Mouse (Mus musculus) heart, embryonic 16.5 days (tissue): ENCODE results near the gene Casd1. TPM values are rescaled to one million over a fixed set of nuclear protein-coding genes. Genes with fewer than 3 reads are reported as not detected.
"Not testable (repeated sequence)": the region's sequence is repeated elsewhere in the genome, so short reads cannot be mapped to it uniquely, and the experiment has no call there.

Experiments
- ATAC-seq: fragments of 200-750 bp; cut with Nextera tagmentation; replicated peaks from 2 replicates; pipeline ENCODE4 v1.8.0; 2017; ENCODE audit warnings: moderate number of reproducible peaks; ENCODE audit not compliant: insufficient read depth, low FRiP score; ENCODE audit errors: extremely low read depth
- H3K27ac ChIP-seq: fragments of 300-500 bp; sonication (generic); 2 replicates; pipeline ENCODE4 v1.5.1; 2014; ENCODE audit warnings: mild to moderate bottlenecking, low read length, control low read depth, moderate library complexity
- H3K27me3 ChIP-seq: fragments of 300-500 bp; sonication (generic); 2 replicates; pipeline ENCODE4 v1.6.1; 2014; ENCODE audit warnings: low read length, mixed read lengths; ENCODE audit not compliant: control insufficient read depth, insufficient read depth
- H3K36me3 ChIP-seq: fragments of 300-500 bp; sonication (generic); 2 replicates; pipeline ENCODE4 v1.6.1; 2014; ENCODE audit not compliant: control insufficient read depth, insufficient read depth
- H3K4me1 ChIP-seq: fragments of 300-500 bp; sonication (generic); 2 replicates; pipeline ENCODE4 v1.6.1; 2014; ENCODE audit warnings: low read length, mixed read lengths; ENCODE audit not compliant: control insufficient read depth, insufficient read depth
- H3K4me2 ChIP-seq: fragments of 300-500 bp; sonication (generic); 2 replicates; pipeline ENCODE4 v1.6.1; 2014; ENCODE audit warnings: low read depth, mild to moderate bottlenecking, control low read depth, low read length
- H3K4me3 ChIP-seq: fragments of 300-500 bp; sonication (generic); 2 replicates; pipeline ENCODE4 v1.5.1; 2014; ENCODE audit warnings: mild to moderate bottlenecking, control low read depth, low read length
- H3K9ac ChIP-seq: fragments of 300-500 bp; sonication (generic); 2 replicates; pipeline ENCODE4 v1.6.1; 2014; ENCODE audit warnings: low read length, control low read depth
- H3K9me3 ChIP-seq: fragments of 300-500 bp; sonication (generic); replicated peaks from 2 replicates; pipeline ENCODE4 v1.6.1; 2016; ENCODE audit warnings: low read length; ENCODE audit not compliant: control insufficient read depth
- WGBS: fragments of 180-500 bp; shearing (Covaris S2); extraction: QIAGEN DNeasy Blood & Tissue Kit; methylation state at CpG from one replicate; pipeline ENCODE4 v1.1.7; 2014; 5-methylcytosine and 5-hydroxymethylcytosine counted together
- polyA plus RNA-seq: library from polyadenylated mRNA; unstranded; fragments of >200 nt; fragmentation: Nextera tagmentation; extraction: Ambion mirVana; gene quantifications from 2 replicates; pipeline ENCODE4 v1.2.1, GENCODE M21; 2015

Casd1 gene
- polyA plus RNA-seq, 1 experiment from 2014 or later, result 25.5 TPM

- Histone ChIP-seq H3K4me3 (no peak overlapping the region), H3K27me3 (no peaks in the 10 kb centered on the region), H3K27ac (no peak overlapping the region), H3K9ac (no peak overlapping the region), H3K9me3 (no peaks in the 10 kb centered on the region), H3K36me3 (peaks cover 4% of the 10 kb centered on the region), H3K4me1 (no peaks in the 10 kb centered on the region), H3K4me2 (no peak overlapping the region)
- ATAC-seq, result no peak
- 31% methylated on average over 1 of the region's 1 CpGs for WGBS
Observed at GRCm38 (mm10) chr6:4634804-4635203, 34.2 kb downstream of the Casd1 start.

- Histone ChIP-seq H3K4me2 (no peak overlapping the region), H3K9ac (no peak overlapping the region), H3K36me3 (peaks cover 14% of the 10 kb centered on the region), H3K27ac (no peak overlapping the region), H3K27me3 (no peaks in the 10 kb centered on the region), H3K4me3 (no peak overlapping the region), H3K9me3 (no peaks in the 10 kb centered on the region), H3K4me1 (no peaks in the 10 kb centered on the region)
- no peak for ATAC-seq
- 76% methylated on average over 7 of the region's 7 CpGs for WGBS
Observed at GRCm38 (mm10) chr6:4642068-4642467, 41.4 kb downstream of the Casd1 start.

- Histone ChIP-seq H3K9me3 (no peaks in the 10 kb centered on the region), H3K4me3 (no peak overlapping the region), H3K27me3 (no peaks in the 10 kb centered on the region), H3K4me2 (no peak overlapping the region), H3K9ac (no peak overlapping the region), H3K4me1 (no peaks in the 10 kb centered on the region), H3K27ac (no peak overlapping the region), H3K36me3 (peaks cover 2% of the 10 kb centered on the region; the same call in 1 of the 2 replicates)
- no peak for ATAC-seq
- WGBS, result 62% methylated on average over 3 of the region's 3 CpGs
Observed at GRCm38 (mm10) chr6:4647351-4647750, 46.7 kb downstream of the Casd1 start.

GRCm38 (mm10) chr6:4652596-4653134 is 52.0 kb downstream of the Casd1 start:
- no peak overlapping the region for H3K27ac ChIP-seq
- H3K27me3 ChIP-seq, result no peaks in the 10 kb centered on the region
- H3K9me3 ChIP-seq, result 0 out of 2 replicates have a peak, but pooled peaks cover 2% of the 10 kb centered on the region
- no peak overlapping the region for H3K4me2 ChIP-seq
- H3K36me3 ChIP-seq, result no peaks in the 10 kb centered on the region
- H3K4me1 ChIP-seq, result no peaks in the 10 kb centered on the region
- no peak overlapping the region for H3K9ac ChIP-seq
- WGBS, result 81% methylated on average over 8 of the region's 8 CpGs
- no peak for ATAC-seq
- H3K4me3 ChIP-seq, result no peak overlapping the region

GRCm38 (mm10) chr6:4653741-4654140 is 53.1 kb downstream of the Casd1 start:
- 94% methylated on average over 12 of the region's 12 CpGs for WGBS
- not testable (repeated sequence) for H3K9me3 ChIP-seq

GRCm38 (mm10) chr6:4655466-4655865 is 54.8 kb downstream of the Casd1 start:
- no peak overlapping the region for H3K4me2 ChIP-seq
- H3K27me3 ChIP-seq, result no peaks in the 10 kb centered on the region
- H3K9ac ChIP-seq, result no peak overlapping the region
- no peaks in the 10 kb centered on the region for H3K4me1 ChIP-seq
- no peaks in the 10 kb centered on the region for H3K36me3 ChIP-seq
- WGBS, result 38% methylated on average over 5 of the region's 5 CpGs
- no peak for ATAC-seq
- no peak overlapping the region for H3K4me3 ChIP-seq
- 0 out of 2 replicates have a peak, but pooled peaks cover 2% of the 10 kb centered on the region for H3K9me3 ChIP-seq
- no peak overlapping the region for H3K27ac ChIP-seq

More at GRCm38 (mm10) chr6:4653741-4654140, 53.1 kb downstream of the Casd1 start:
- not testable (repeated sequence) for H3K4me3 ChIP-seq, H3K36me3 ChIP-seq, H3K9ac ChIP-seq, H3K27ac ChIP-seq, H3K4me1 ChIP-seq, H3K4me2 ChIP-seq, ATAC-seq, H3K27me3 ChIP-seq

- no peak overlapping the region for H3K4me3 ChIP-seq
- H3K4me1 ChIP-seq, result no peaks in the 10 kb centered on the region
- no peak overlapping the region for H3K9ac ChIP-seq
- no peak overlapping the region for H3K4me2 ChIP-seq
- ATAC-seq, result no peak
- H3K36me3 ChIP-seq, result no peaks in the 10 kb centered on the region
- WGBS, result 88% methylated on average over 4 of the region's 4 CpGs
- H3K27me3 ChIP-seq, result no peaks in the 10 kb centered on the region
- H3K27ac ChIP-seq, result no peak overlapping the region
- H3K9me3 ChIP-seq, result 0 out of 2 replicates have a peak, but pooled peaks cover 2% of the 10 kb centered on the region
Observed at GRCm38 (mm10) chr6:4655924-4656323, 55.3 kb downstream of the Casd1 start.

GRCm38 (mm10) chr6:4658861-4659260 is 58.2 kb downstream of the Casd1 start:
- Histone ChIP-seq H3K4me1 (no peaks in the 10 kb centered on the region), H3K9ac (no peak overlapping the region), H3K4me3 (no peak overlapping the region), H3K27me3 (no peaks in the 10 kb centered on the region), H3K36me3 (no peaks in the 10 kb centered on the region), H3K9me3 (no peaks in the 10 kb centered on the region), H3K4me2 (no peak overlapping the region), H3K27ac (no peak overlapping the region)
- 77% methylated on average over 13 of the region's 13 CpGs for WGBS
- no peak for ATAC-seq

- Histone ChIP-seq H3K36me3 (no peaks in the 10 kb centered on the region), H3K4me2 (no peak overlapping the region), H3K9ac (no peak overlapping the region), H3K4me3 (no peak overlapping the region), H3K4me1 (no peaks in the 10 kb centered on the region), H3K9me3 (no peaks in the 10 kb centered on the region), H3K27me3 (no peaks in the 10 kb centered on the region), H3K27ac (no peak overlapping the region)
- WGBS, result 52% methylated on average over 2 of the region's 2 CpGs
- no peak for ATAC-seq
Observed at GRCm38 (mm10) chr6:4663516-4663915, 62.9 kb downstream of the Casd1 start.
